Mouse (Mus musculus): ENCODE results near the gene Nfkbid. TPM values are rescaled to one million over a fixed set of nuclear protein-coding genes. Genes with fewer than 3 reads are reported as not detected.
A peak's percentile ranks its signal among the peaks of the same experiment; 100 is the strongest.

Nfkbid gene
- total and polyA plus RNA-seq, 2 experiments from 2014 or later, result 2.2 to 2.8 TPM

DNA sequence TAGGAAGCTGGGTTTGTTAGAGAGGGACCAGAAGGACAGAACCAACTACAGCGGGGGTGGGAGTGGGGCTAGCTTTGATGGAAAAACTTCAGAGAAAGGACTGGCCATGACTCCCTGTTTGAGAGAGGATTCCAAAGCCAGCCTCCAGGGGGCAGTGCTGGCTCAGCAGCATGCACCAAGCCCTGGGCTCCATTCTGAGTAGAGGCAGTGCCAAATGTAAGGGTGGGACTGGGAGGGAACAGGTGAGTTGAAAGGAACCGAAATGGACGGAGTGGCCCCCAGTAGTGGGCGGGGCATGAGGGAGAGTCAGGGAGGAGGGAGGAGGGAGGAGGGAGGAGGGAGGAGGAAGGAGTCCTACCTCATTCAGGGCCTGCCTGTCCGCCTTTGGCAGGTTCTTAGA lies 19.2 kb downstream of the Nfkbid start:
- Histone ChIP-seq H3K4me2 (ENCODE audit: low read depth, low read length, poor library complexity, severe bottlenecking) (no peak overlapping the region), H3K36me3 (ENCODE audit: insufficient read depth, low read length) (peaks cover 39% of the 10 kb centered on the region), H3K27ac (ENCODE audit: low read depth, low read length) (no peak overlapping the region), H3K27me3 (ENCODE audit: insufficient read depth, low read length) (no peaks in the 10 kb centered on the region), H3K4me1 (ENCODE audit: insufficient read depth, low read length) (no peaks in the 10 kb centered on the region; the same call in 1 of the 2 replicates), H3K9ac (replicated peaks; ENCODE audit: low read length, poor library complexity, severe bottlenecking) (no peak overlapping the region), H3K9me3 (ENCODE audit: low read length) (no peaks in the 10 kb centered on the region), H3K4me3 (ENCODE audit: low read depth, low read length) (no peak overlapping the region)
- 23% methylated on average over 4 of the region's 5 CpGs for WGBS
- ATAC-seq (ENCODE audit: low FRiP score), result no peak
- TF ChIP-seq CTCF (IDR thresholded peaks at IDR 0.05), result peak; percentile 85
- peak; percentile 65 for DNase-seq (ENCODE audit: low spot score)

DNA sequence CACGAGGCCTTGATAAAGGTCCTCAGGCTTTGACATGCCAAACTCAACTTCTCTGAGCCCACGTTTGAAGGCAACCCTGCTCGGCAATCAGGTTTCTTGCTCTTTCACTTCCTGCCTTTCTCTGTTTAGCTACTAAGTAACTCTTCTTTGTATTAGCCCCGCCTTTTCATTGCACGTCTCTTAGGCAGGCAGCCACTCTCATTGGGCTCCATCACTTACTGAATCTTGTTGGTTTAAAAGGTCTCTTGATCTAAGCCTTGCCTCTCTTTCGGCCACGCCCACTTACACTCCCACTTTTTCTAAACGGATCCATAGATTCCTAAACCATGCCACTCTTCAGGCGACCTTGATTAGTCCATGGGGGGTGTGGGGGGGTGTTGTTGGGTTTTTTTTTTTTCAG lies 22.2 kb downstream of the Nfkbid start:
- Histone ChIP-seq H3K4me1 (ENCODE audit: insufficient read depth, low read length) (peaks cover 3% of the 10 kb centered on the region; the same call in 1 of the 2 replicates), H3K4me2 (ENCODE audit: low read depth, low read length, poor library complexity, severe bottlenecking) (peak overlapping the region; percentile 78), H3K9ac (replicated peaks; ENCODE audit: low read length, poor library complexity, severe bottlenecking) (no peak overlapping the region; the same call in 1 of the 2 replicates), H3K36me3 (ENCODE audit: insufficient read depth, low read length) (peaks cover 28% of the 10 kb centered on the region), H3K27me3 (ENCODE audit: insufficient read depth, low read length) (no peaks in the 10 kb centered on the region), H3K9me3 (ENCODE audit: low read length) (no peaks in the 10 kb centered on the region), H3K4me3 (ENCODE audit: low read depth, low read length) (peak overlapping the region; percentile 73), H3K27ac (ENCODE audit: low read depth, low read length) (peak overlapping the region; percentile 96; the same call in 1 of the 2 replicates)
- no peak for TF ChIP-seq CTCF (IDR thresholded peaks at IDR 0.05)
- DNase-seq (ENCODE audit: low spot score) (peak; percentile 66), ATAC-seq (ENCODE audit: low FRiP score) (no peak)
- 15% methylated on average over 9 of the region's 9 CpGs for WGBS

DNA sequence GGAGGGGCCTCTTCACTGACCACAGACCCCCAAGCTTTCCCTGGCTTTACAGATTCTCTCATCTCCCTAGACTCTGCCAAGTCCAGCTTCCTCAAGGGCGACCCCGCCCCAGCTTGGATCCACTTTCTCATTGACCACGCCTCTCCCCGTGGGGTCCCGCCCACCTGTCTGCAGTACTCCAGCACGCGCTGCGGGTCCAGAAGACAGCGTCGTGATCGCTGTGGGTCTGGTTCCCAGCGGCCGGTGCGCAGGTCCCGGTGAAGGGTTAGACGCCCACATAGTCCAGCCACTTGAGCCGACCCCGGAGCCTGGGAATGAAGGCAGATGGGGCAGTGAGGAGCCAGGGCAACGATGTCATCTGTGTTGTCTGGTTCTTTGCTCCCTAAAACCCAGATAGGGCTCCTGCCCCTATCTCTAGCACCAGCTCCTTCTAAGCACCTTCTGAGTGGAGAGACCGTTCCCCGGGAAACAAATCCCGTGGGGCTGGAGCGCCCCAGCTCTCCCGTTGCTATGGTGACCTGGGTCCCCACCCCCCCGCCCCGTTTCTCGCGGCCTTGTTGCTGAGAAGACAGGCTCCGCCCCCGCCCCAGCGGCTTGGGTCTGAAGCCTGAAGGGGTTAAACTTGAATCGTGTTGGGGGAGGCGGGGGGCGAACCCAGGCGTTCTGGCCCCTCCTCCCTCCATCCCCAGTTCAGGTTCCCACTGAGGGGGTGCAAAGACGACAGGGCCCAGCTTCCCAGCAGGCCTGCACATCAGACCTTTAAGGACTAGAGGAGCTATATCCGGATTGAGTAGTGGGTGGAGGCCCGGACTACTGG lies 22.8 kb downstream of the Nfkbid start:
- peak overlapping the region; percentile 96 for H3K27ac ChIP-seq (ENCODE audit: low read depth, low read length)
- ATAC-seq (ENCODE audit: low FRiP score) (peak; percentile 64), DNase-seq (ENCODE audit: low spot score) (peak; percentile 93)
- H3K27me3 ChIP-seq (ENCODE audit: insufficient read depth, low read length), result no peaks in the 10 kb centered on the region
- H3K9ac ChIP-seq (replicated peaks; ENCODE audit: low read length, poor library complexity, severe bottlenecking), result peak overlapping the region; percentile 96
- H3K4me2 ChIP-seq (ENCODE audit: low read depth, low read length, poor library complexity, severe bottlenecking), result peak overlapping the region; percentile 78
- H3K4me3 ChIP-seq (ENCODE audit: low read depth, low read length), result peak overlapping the region; percentile 73
- no peak for TF ChIP-seq CTCF (IDR thresholded peaks at IDR 0.05)
- H3K36me3 ChIP-seq (ENCODE audit: insufficient read depth, low read length), result peaks cover 23% of the 10 kb centered on the region
- 1% methylated on average over 36 of the region's 38 CpGs for WGBS
- H3K9me3 ChIP-seq (ENCODE audit: low read length), result no peaks in the 10 kb centered on the region
- H3K4me1 ChIP-seq (ENCODE audit: insufficient read depth, low read length), result peaks cover 3% of the 10 kb centered on the region; the same call in 1 of the 2 replicates

DNA sequence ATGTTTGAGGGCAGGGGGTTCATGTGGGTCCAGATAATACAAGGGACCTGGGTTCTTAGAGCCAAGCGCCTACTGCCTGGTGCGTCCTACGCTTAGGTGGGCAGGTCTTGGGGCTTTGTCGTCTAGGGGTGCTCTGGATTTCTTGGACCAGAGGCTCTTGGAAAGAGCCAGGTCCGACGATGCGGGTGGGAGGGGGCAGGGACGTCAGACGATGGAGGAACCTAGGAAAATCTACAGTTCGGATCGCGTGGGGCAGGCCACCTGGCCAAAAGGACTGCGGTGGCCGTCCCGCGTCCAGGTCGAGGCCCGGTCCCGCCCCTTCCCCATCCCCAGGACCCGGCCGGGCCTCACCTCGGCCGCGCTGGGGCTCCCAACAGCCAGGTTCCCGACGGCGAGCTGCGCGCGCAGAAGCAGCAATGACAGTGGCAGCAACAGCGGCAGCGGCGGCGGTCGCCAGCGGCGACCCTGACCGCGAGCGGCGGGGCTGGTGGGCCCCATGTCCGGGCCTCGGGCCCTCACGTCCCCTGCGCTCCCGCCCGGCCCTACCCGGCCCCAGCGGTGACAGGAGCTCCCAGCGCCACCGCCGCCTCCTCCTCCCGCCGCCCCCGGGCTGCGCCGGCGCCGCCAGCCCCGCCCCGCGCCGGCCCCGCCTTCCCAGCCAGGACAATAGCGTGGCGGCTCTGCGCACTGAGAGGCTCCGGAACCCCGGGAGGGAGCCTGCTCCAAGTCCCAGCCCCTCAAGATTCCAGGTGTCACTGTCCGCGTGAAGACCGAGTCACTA lies 23.6 kb downstream of the Nfkbid start, which contains the start of gene Aplp1:
Gene Aplp1 (minus strand): TSS at position 565 of the 781 bp plus-strand sequence.
- Histone ChIP-seq H3K36me3 (ENCODE audit: insufficient read depth, low read length) (peaks cover 16% of the 10 kb centered on the region), H3K27ac (ENCODE audit: low read depth, low read length) (peak within 1 kb of the TSS; percentile 96), H3K9ac (replicated peaks; ENCODE audit: low read length, poor library complexity, severe bottlenecking) (peak within 1 kb of the TSS; percentile 96), H3K4me3 (ENCODE audit: low read depth, low read length) (peak within 1 kb of the TSS; percentile 73), H3K9me3 (ENCODE audit: low read length) (no peaks in the 10 kb centered on the region), H3K4me1 (ENCODE audit: insufficient read depth, low read length) (peaks cover 3% of the 10 kb centered on the region; the same call in 1 of the 2 replicates), H3K27me3 (ENCODE audit: insufficient read depth, low read length) (no peaks in the 10 kb centered on the region), H3K4me2 (ENCODE audit: low read depth, low read length, poor library complexity, severe bottlenecking) (peak within 1 kb of the TSS; percentile 78)
- TF ChIP-seq CTCF (IDR thresholded peaks at IDR 0.05), result no peak
- WGBS, result under 1% methylated on average over 52 of the region's 72 CpGs
- DNase-seq (ENCODE audit: low spot score) (peak; percentile 75), ATAC-seq (ENCODE audit: low FRiP score) (peak; percentile 77)

DNA sequence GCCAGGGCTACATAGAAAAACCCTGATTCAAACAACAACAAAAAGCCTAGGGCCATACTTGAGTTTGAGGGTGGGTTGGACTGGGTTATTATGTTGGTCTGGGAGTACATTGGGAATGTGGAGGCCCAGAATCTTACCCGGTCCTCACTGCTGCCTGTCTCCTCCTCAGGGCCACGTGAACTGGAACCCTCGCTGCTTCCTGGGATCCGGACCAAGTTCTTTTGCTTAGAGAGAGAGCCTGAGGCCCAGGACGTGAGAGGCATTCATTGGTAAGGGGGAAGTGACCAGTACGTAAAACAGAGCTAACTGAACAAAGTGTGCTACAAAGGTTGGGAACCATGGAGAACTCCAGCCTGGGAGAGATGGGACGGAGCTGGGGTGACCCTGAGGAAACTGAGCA lies 28.7 kb downstream of the Nfkbid start:
- no peak for TF ChIP-seq CTCF (IDR thresholded peaks at IDR 0.05)
- peaks cover 8% of the 10 kb centered on the region; the same call in 1 of the 2 replicates for H3K4me1 ChIP-seq (ENCODE audit: insufficient read depth, low read length)
- ATAC-seq (ENCODE audit: low FRiP score) (no peak), DNase-seq (ENCODE audit: low spot score) (no peak)
- no peak overlapping the region for H3K4me3 ChIP-seq (ENCODE audit: low read depth, low read length)
- no peak overlapping the region for H3K4me2 ChIP-seq (ENCODE audit: low read depth, low read length, poor library complexity, severe bottlenecking)
- no peaks in the 10 kb centered on the region for H3K36me3 ChIP-seq (ENCODE audit: insufficient read depth, low read length)
- peaks cover 24% of the 10 kb centered on the region for H3K27me3 ChIP-seq (ENCODE audit: insufficient read depth, low read length)
- H3K27ac ChIP-seq (ENCODE audit: low read depth, low read length), result no peak overlapping the region
- WGBS, result 73% methylated on average over 7 of the region's 7 CpGs
- no peak overlapping the region for H3K9ac ChIP-seq (replicated peaks; ENCODE audit: low read length, poor library complexity, severe bottlenecking)
- H3K9me3 ChIP-seq (ENCODE audit: low read length), result no peaks in the 10 kb centered on the region

Data from midbrain, postnatal 0 days (tissue).